Mouse (Mus musculus): ENCODE measurements around the gene Ltbr. TPM values are rescaled to one million over a fixed set of nuclear protein-coding genes. Genes with fewer than 3 reads are reported as not detected.
A peak's percentile ranks its signal among the peaks of the same experiment; 100 is the strongest.

Ltbr gene
- total and polyA plus RNA-seq, 2 experiments from 2014 or later, result 38.3 to 76.7 TPM

DNA sequence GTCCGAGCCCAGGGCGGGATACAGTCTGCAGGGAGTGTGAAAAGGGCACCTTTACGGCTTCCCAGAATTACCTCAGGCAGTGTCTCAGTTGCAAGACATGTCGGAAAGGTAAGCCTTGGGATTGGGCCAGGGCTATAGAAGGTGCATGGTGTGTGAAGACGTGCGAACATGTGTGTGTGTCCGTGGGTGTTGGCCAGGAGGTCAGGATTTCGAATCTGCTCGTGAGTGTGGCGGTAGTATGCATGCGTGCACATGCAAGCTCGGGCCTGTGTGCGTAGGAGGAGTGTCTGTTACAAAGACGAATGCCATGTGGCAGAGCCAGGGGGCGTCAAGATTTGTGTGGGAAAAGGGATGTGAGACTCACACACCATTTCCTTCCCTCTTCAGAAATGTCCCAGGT, 43.6 kb upstream of the Ltbr start:
- Histone ChIP-seq H3K9ac (replicated peaks; ENCODE audit: low read depth, low read length) (no peak overlapping the region), H3K27me3 (ENCODE audit: control insufficient read depth, insufficient read depth, low read length) (peaks cover 2% of the 10 kb centered on the region; the same call in 1 of the 2 replicates)

DNA sequence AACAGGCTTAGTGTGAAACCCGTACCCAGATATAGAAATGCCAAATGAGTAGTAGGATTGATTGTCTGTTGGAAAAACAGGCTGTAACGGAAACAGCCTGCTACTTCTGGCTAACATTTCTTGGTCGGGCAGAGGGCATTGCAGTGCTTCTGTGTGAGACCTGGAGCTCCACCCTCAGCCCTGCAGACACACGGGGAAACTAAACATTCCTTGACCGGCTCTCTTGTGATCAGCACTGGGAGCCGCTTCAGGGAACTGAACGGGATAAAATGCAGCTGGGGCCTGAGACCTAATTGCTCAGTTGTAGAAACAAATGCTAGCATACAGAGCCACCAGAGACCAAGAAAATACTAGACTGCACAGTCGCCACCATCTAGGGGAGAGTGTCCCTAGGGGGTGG, 42.6 kb upstream of the Ltbr start:
- Histone ChIP-seq H3K4me3 (ENCODE audit: low read depth, low read length) (no peak overlapping the region), H3K4me1 (ENCODE audit: control insufficient read depth, insufficient read depth) (peaks cover 30% of the 10 kb centered on the region), H3K27me3 (ENCODE audit: control insufficient read depth, insufficient read depth, low read length) (no peaks in the 10 kb centered on the region), H3K4me2 (ENCODE audit: low read depth, low read length) (no peak overlapping the region), H3K27ac (ENCODE audit: low read depth) (no peak overlapping the region; the same call in 1 of the 2 replicates), H3K9ac (replicated peaks; ENCODE audit: low read depth, low read length) (no peak overlapping the region), H3K9me3 (replicated peaks; ENCODE audit: control insufficient read depth, low read length) (no peaks in the 10 kb centered on the region), H3K36me3 (replicated peaks; ENCODE audit: control insufficient read depth, insufficient read depth, low read length) (peaks cover 41% of the 10 kb centered on the region)
- 34% methylated on average over 8 of the region's 8 CpGs for WGBS
- ATAC-seq (ENCODE audit: insufficient read depth, low read depth) (no peak), DNase-seq (ENCODE audit: low spot score) (no peak)
- no peak for TF ChIP-seq EP300 (IDR thresholded peaks at IDR 0.05; ENCODE audit: low read depth)
- no peak for TF ChIP-seq CTCF (IDR thresholded peaks at IDR 0.05; ENCODE audit: low read depth)

More for the DNA sequence above, 43.6 kb upstream of the Ltbr start:
- peaks cover 46% of the 10 kb centered on the region for H3K36me3 ChIP-seq (replicated peaks; ENCODE audit: control insufficient read depth, insufficient read depth, low read length)
- H3K4me3 ChIP-seq (ENCODE audit: low read depth, low read length), result no peak overlapping the region
- ATAC-seq (ENCODE audit: insufficient read depth, low read depth) (no peak), DNase-seq (ENCODE audit: low spot score) (no peak)
- no peaks in the 10 kb centered on the region for H3K9me3 ChIP-seq (replicated peaks; ENCODE audit: control insufficient read depth, low read length)
- no peak for TF ChIP-seq CTCF (IDR thresholded peaks at IDR 0.05; ENCODE audit: low read depth)
- no peak for TF ChIP-seq EP300 (IDR thresholded peaks at IDR 0.05; ENCODE audit: low read depth)
- WGBS, result 88% methylated on average over 15 of the region's 15 CpGs
- no peak overlapping the region for H3K4me2 ChIP-seq (ENCODE audit: low read depth, low read length)
- H3K4me1 ChIP-seq (ENCODE audit: control insufficient read depth, insufficient read depth), result peaks cover 30% of the 10 kb centered on the region
- H3K27ac ChIP-seq (ENCODE audit: low read depth), result no peak overlapping the region

DNA sequence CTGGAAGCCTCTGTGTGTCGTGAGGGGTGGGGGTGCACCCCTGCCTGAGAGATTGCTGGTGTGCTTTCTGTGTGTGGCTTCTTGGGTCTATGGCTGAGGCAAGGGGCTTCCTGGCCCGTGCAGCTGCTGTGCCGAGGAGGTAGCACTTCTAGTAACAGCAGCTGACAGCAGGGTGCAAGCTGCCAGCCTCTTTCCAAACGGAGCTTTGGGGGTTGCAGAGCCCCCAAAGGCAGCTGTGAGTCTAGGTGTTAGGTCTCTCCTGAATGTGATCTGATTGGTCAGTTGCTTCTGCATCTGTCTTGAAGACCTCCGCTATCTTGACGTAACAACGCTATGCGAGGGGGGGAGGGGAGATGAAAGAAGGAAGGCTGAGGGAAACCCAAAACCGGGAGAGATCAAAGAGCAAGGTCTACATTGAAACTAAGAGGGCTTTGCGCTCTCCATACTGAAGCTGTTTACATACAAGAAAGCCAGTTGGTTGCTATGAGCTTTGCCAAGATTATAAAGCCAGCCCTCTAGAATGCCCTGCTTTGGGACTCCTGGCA, 41.6 kb upstream of the Ltbr start:
- H3K4me2 ChIP-seq (ENCODE audit: low read depth, low read length), result peak overlapping the region; percentile 68
- peaks cover 31% of the 10 kb centered on the region for H3K36me3 ChIP-seq (replicated peaks; ENCODE audit: control insufficient read depth, insufficient read depth, low read length)
- peaks cover 30% of the 10 kb centered on the region for H3K4me1 ChIP-seq (ENCODE audit: control insufficient read depth, insufficient read depth)
- no peak overlapping the region; the same call in 1 of the 2 replicates for H3K9ac ChIP-seq (replicated peaks; ENCODE audit: low read depth, low read length)
- no peaks in the 10 kb centered on the region for H3K27me3 ChIP-seq (ENCODE audit: control insufficient read depth, insufficient read depth, low read length)
- H3K27ac ChIP-seq (ENCODE audit: low read depth), result peak overlapping the region; percentile 84
- ATAC-seq (ENCODE audit: insufficient read depth, low read depth), result no peak; the same call in 1 of the 2 replicates
- DNase-seq (ENCODE audit: low spot score), result no peak
- no peaks in the 10 kb centered on the region for H3K9me3 ChIP-seq (replicated peaks; ENCODE audit: control insufficient read depth, low read length)
- WGBS, result 18% methylated on average over 10 of the region's 10 CpGs
- H3K4me3 ChIP-seq (ENCODE audit: low read depth, low read length), result peak overlapping the region; percentile 23
- TF ChIP-seq CTCF (IDR thresholded peaks at IDR 0.05; ENCODE audit: low read depth), result no peak
- no peak for TF ChIP-seq EP300 (IDR thresholded peaks at IDR 0.05; ENCODE audit: low read depth)

DNA sequence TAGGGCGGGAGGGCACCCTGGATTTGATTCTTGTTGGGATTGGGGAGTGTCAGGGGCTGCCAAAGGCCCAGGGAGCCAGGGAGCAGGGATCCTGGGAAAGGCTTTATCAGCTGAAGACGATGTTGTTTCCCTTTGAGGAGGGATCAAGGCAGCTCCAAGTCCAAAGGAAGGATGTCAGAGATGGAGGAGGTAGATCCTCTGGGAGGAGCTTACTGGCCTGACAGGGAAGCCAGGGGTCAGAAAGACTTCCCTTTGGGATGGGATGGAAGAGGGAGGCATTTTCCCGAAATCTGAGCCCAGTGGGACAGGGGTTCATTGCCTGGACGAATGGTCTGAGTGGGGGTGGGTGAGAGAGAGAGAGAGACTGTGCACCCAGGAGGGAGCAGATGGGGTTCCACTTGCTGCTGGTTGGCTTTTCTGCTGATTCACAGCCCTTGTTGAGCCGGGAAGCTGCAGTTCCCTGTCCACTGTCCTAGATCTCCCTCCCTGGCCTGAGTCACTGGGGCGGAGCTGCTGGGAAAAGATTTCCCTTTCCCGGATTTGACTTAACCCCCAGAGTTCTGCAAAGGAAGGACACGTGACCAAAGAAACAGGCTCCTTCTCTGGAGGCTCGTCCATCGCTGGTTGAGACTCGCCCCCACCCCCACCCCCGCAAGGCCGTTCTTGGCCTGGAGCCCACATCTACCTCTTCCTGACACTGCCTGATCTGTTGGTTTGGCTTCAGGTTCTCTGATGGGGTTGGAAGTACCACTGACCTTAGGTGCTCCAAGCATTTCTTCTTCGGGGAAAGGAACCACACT, 40.9 kb upstream of the Ltbr start:
- Histone ChIP-seq H3K9ac (replicated peaks; ENCODE audit: low read depth, low read length) (no peak overlapping the region; the same call in 1 of the 2 replicates), H3K4me2 (ENCODE audit: low read depth, low read length) (peak overlapping the region; percentile 68), H3K4me3 (ENCODE audit: low read depth, low read length) (peak overlapping the region; percentile 23), H3K4me1 (ENCODE audit: control insufficient read depth, insufficient read depth) (peaks cover 30% of the 10 kb centered on the region), H3K9me3 (replicated peaks; ENCODE audit: control insufficient read depth, low read length) (no peaks in the 10 kb centered on the region), H3K36me3 (replicated peaks; ENCODE audit: control insufficient read depth, insufficient read depth, low read length) (peaks cover 26% of the 10 kb centered on the region), H3K27me3 (ENCODE audit: control insufficient read depth, insufficient read depth, low read length) (no peaks in the 10 kb centered on the region), H3K27ac (ENCODE audit: low read depth) (peak overlapping the region; percentile 84)
- ATAC-seq (ENCODE audit: insufficient read depth, low read depth) (peak; percentile 78), DNase-seq (ENCODE audit: low spot score) (peak; percentile 82)
- peak; percentile 75; the same call in 1 of the 2 replicates for TF ChIP-seq EP300 (IDR thresholded peaks at IDR 0.05; ENCODE audit: low read depth)
- no peak for TF ChIP-seq CTCF (IDR thresholded peaks at IDR 0.05; ENCODE audit: low read depth)
- 18% methylated on average over 14 of the region's 14 CpGs for WGBS

DNA sequence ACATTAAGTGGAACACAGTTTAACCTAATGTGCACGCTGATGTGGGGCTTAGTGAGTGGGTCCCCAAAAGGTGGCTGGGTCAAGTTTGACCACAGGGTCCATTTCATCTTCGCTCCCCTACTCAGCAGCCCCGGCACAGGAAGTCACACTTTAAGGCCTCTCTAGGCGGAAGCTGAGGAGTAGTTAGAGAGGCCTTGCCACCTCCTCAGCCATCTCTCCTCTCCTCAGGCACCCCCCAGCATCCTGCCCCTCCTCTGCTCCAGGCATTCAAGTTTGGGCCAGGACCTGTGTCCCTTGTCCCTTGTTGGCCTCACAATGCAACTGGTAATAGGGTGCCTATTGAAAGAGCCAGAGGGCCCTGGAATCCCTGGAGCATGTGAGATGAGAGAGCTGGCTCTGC, 40.0 kb upstream of the Ltbr start:
- TF ChIP-seq CTCF (IDR thresholded peaks at IDR 0.05; ENCODE audit: low read depth), result no peak
- no peak for TF ChIP-seq EP300 (IDR thresholded peaks at IDR 0.05; ENCODE audit: low read depth)
- no peak for DNase-seq (ENCODE audit: low spot score)
- H3K4me3 ChIP-seq (ENCODE audit: low read depth, low read length), result no peak overlapping the region
- no peaks in the 10 kb centered on the region for H3K27me3 ChIP-seq (ENCODE audit: control insufficient read depth, insufficient read depth, low read length)
- H3K4me2 ChIP-seq (ENCODE audit: low read depth, low read length), result peak overlapping the region; percentile 68
- no peaks in the 10 kb centered on the region for H3K9me3 ChIP-seq (replicated peaks; ENCODE audit: control insufficient read depth, low read length)
- H3K4me1 ChIP-seq (ENCODE audit: control insufficient read depth, insufficient read depth), result peaks cover 34% of the 10 kb centered on the region
- ATAC-seq (ENCODE audit: insufficient read depth, low read depth), result no peak
- 58% methylated on average over 4 of the region's 4 CpGs for WGBS
- no peak overlapping the region for H3K9ac ChIP-seq (replicated peaks; ENCODE audit: low read depth, low read length)
- peak overlapping the region; percentile 84 for H3K27ac ChIP-seq (ENCODE audit: low read depth)
- peaks cover 18% of the 10 kb centered on the region for H3K36me3 ChIP-seq (replicated peaks; ENCODE audit: control insufficient read depth, insufficient read depth, low read length)

Measured in heart, postnatal 0 days (tissue).